Mouse (Mus musculus) thymus, adult 2 months (tissue): ENCODE data around the gene Agxt.

Experiments used
- CTCF ChIP-seq: fragments of 200-500 bp; IDR thresholded peaks from 2 replicates; pipeline ENCODE4 v1.5.1; 2012; ENCODE audit warnings: mild to moderate bottlenecking, control low read depth, low read length, moderate library complexity, borderline replicate concordance; ENCODE audit not compliant: control insufficient read depth, poor library complexity, insufficient read depth; ENCODE audit errors: extremely low read depth
- POLR2A ChIP-seq: fragments of 200-500 bp; IDR thresholded peaks from 2 replicates; pipeline ENCODE4 v1.6.1; 2012; ENCODE audit warnings: mild to moderate bottlenecking, low read length, control low read depth, moderate library complexity; ENCODE audit not compliant: control insufficient read depth, poor library complexity, insufficient read depth; ENCODE audit errors: extremely low read depth

- TF ChIP-seq POLR2A (no peak), CTCF (no peak)
These were observed 34.2 kb upstream of the Agxt start for GRCm38 (mm10) chr1:93100576-93101491.
